Mouse (Mus musculus) thymus, adult 2 months (tissue): Measurements from ENCODE around the gene Serpinb9f. TPM values are rescaled to one million over a fixed set of nuclear protein-coding genes. Genes with fewer than 3 reads are reported as not detected.
"Not testable (repeated sequence)": the region's sequence is repeated elsewhere in the genome, so short reads cannot be mapped to it uniquely, and the experiment has no call there.

Source experiments
- DNase-seq: peaks from one replicate; pipeline ENCODE4 v3.0.0; 2021
- H3K27ac ChIP-seq: fragments of 200-500 bp; 2 replicates; pipeline ENCODE4 v1.5.1; 2012; ENCODE audit warnings: low read length, control low read depth; ENCODE audit not compliant: control insufficient read depth, insufficient read depth
- H3K27me3 ChIP-seq: fragments of 200-500 bp; 2 replicates; pipeline ENCODE4 v1.6.1; 2012; ENCODE audit warnings: mild to moderate bottlenecking, low read length, moderate library complexity, mixed read lengths; ENCODE audit not compliant: control insufficient read depth, insufficient read depth
- H3K36me3 ChIP-seq: fragments of 200-500 bp; 2 replicates; pipeline ENCODE4 v1.6.1; 2012; ENCODE audit warnings: mild to moderate bottlenecking, low read length, moderate library complexity; ENCODE audit not compliant: control insufficient read depth, insufficient read depth
- H3K4me1 ChIP-seq: fragments of 200-500 bp; replicated peaks from 2 replicates; pipeline ENCODE4 v1.6.1; 2012; ENCODE audit warnings: low read length; ENCODE audit not compliant: control insufficient read depth, insufficient read depth
- H3K4me3 ChIP-seq: fragments of 200-500 bp; 2 replicates; pipeline ENCODE4 v1.5.1; 2012; ENCODE audit warnings: mild to moderate bottlenecking, low read length, control low read depth, moderate library complexity; ENCODE audit not compliant: control insufficient read depth, insufficient read depth
- WGBS: fragments of 180-500 bp; shearing (Covaris S2); methylation state at CpG from one replicate; pipeline ENCODE4 v1.1.7; 2018; 5-methylcytosine and 5-hydroxymethylcytosine counted together
- polyA plus RNA-seq: library from polyadenylated mRNA; depleted of rRNA; stranded (reverse); fragments of >200 nt; gene quantifications from 2 replicates; pipeline ENCODE4 v1.2.3, GENCODE M21; 2012; rRNA removed

Serpinb9f gene
- not detected in 2 replicates for polyA plus RNA-seq

DNA sequence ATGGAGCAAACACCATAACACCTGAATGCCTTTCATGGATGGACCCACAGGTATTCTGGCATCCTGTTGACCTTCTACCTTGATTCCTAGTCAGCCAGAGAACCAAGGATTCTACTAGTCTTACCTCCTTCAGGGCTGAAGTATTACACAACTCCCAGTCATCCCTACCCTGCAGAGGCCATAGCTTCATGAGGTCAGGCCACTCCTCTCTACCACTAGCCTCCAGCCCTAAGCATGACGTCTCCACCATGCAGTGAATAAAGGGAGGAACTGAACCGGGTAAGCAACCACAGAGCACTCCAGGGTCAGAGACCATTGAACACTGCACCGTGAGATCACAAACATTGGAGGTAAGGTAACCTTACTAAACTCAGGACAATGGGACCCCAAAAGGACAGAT, at the start of gene Serpinb9f:
Gene Serpinb9f (plus strand): TSS at position 301 of the 400 bp plus-strand sequence.
- not testable (repeated sequence) for H3K4me1 ChIP-seq

DNA sequence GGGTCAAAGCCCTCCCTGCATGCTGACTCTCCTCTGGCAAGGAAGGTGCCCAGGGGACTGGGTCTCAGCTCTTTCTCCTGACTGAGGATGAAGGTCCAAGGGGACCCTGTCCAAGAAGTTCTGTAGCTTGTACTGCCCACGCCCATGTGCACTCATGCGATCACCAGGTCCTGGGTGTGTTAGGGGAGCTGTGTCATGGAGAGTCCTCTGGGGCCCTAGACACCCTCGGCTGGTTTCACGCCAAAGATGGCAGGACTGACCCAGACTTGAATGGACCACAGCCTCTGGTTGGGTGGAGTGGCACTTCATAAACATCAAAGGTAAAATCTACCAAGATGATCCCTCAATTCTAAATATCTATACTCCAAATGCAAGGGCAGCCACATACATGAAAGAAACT, 15.2 kb upstream of the Serpinb9f start:
- H3K27me3 ChIP-seq, H3K36me3 ChIP-seq, H3K4me3 ChIP-seq, H3K27ac ChIP-seq, H3K4me1 ChIP-seq, DNase-seq: not testable (repeated sequence)
- WGBS: 91% methylated on average over 4 of the region's 4 CpGs

More for the DNA sequence above, at the start of gene Serpinb9f:
- WGBS: 89% methylated on average over 3 of the region's 3 CpGs
- DNase-seq, H3K4me3 ChIP-seq, H3K27ac ChIP-seq, H3K36me3 ChIP-seq, H3K27me3 ChIP-seq: not testable (repeated sequence)

DNA sequence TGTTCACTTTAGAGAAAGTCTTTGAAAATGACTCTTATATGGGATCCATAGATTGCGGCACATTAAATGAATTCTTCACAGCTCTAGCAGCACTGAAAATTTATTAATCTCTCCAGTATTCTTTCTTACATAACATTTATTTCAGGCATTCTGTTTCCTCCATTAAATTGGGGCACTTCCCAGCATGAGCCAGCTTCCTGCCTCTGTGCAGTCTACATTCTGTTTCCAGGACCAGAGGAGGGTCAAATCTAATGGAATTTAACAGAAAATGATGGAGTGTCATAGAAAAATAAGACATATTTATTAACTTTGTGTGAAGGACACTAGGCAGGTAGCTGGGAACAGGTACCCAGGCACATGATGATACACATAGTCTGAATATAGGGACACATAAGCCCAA, 32.8 kb downstream of the Serpinb9f start:
- not testable (repeated sequence) for H3K27ac ChIP-seq, DNase-seq, H3K4me1 ChIP-seq, H3K27me3 ChIP-seq, H3K36me3 ChIP-seq, H3K4me3 ChIP-seq
- WGBS: 100% methylated on average over 1 of the region's 1 CpGs

Other genes starting within 250 kb of the Serpinb9f start
- 0.09 and 0.22 TPM in 2 replicates for gene Serpinb1b, start 245.5 kb upstream of the Serpinb9f start, polyA plus RNA-seq
- gene Serpinb9c, start 164.3 kb upstream of the Serpinb9f start, polyA plus RNA-seq: not detected in 2 replicates
- not detected in 2 replicates for gene Serpinb9d, start 131.1 kb upstream of the Serpinb9f start, polyA plus RNA-seq
- not detected in 2 replicates for gene Serpinb9e, start 74.5 kb upstream of the Serpinb9f start, polyA plus RNA-seq
- not detected in 2 replicates for gene Gm11397, start 71.7 kb downstream of the Serpinb9f start, polyA plus RNA-seq
- gene Serpinb9g, start 160.7 kb downstream of the Serpinb9f start, polyA plus RNA-seq: 0.06 TPM in 1 of 2 replicates, not detected in the other